Mouse (Mus musculus) heart, adult 2 months (tissue): ENCODE results near the gene Ralgapa1.

ENCODE experiments used
- CTCF ChIP-seq: fragments of 200-600 bp; IDR thresholded peaks from 2 replicates; pipeline ENCODE4 v1.8.1; 2022; ENCODE audit warnings: antibody characterized with exemption, mild to moderate bottlenecking, moderate library complexity
- POLR2A ChIP-seq: fragments of 200-500 bp; IDR thresholded peaks from 2 replicates; pipeline ENCODE4 v1.6.1; 2011; ENCODE audit warnings: mild to moderate bottlenecking, low read depth, low read length, control low read depth; ENCODE audit not compliant: insufficient read depth

DNA sequence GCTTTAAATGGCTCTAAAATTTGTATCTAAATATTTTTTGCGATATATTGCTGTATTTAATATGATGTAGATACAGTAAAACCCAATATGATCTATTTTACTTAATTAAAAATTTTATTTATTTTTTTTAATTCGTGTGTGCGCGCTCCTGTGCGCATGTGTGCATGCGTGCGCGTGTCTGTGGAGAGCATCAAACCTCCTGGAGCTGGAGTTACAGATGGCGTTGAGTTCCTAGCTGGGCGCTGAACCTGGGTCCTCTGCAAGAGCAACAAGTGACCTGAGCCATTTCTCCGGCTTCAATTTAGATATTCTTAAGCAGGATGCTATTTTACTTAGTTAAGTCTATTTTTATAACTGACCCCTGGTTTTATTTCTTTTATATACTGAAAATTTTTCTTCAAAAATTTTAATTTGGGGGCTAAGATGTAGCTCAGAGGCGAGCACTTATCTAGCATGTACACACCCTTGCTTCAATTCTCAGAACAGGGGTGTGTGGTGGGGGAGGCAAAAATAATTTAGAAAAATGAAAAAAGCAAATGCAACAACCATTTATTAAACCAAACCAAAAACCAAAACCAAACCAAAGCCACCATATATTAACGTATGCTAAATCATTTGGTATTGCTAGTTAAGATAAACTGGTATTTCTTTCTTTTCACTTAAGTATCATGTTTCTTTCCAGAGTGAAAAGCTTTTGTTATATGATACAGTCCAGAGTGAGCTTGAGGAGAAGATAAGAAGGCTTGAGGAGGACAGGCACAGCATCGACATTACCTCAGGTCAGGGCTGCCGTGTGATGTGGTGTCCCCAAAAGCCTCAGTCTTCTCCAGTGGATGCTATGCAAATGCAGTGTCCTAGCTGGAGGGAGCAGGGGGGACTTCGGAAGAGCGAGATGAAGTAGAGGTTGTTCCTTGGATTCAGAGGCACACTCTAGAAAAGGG lies 38.7 kb upstream of the Ralgapa1 start:
- no peak for TF ChIP-seq CTCF
- no peak for TF ChIP-seq POLR2A
